Mouse (Mus musculus) embryonic facial prominence, embryonic 13.5 days (tissue): ENCODE results near the gene Cxcl17. TPM values are rescaled to one million over a fixed set of nuclear protein-coding genes. Genes with fewer than 3 reads are reported as not detected.
"Not testable (repeated sequence)": the region's sequence is repeated elsewhere in the genome, so short reads cannot be mapped to it uniquely, and the experiment has no call there.

Source experiments
- ATAC-seq: fragments of 200-750 bp; cut with Nextera tagmentation; 2 replicates; pipeline ENCODE4 v1.8.0; 2017; ENCODE audit warnings: low read depth; ENCODE audit not compliant: insufficient number of reproducible peaks, insufficient read depth, low FRiP score, low TSS enrichment
- H3K27ac ChIP-seq: fragments of 300-500 bp; sonication (generic); 2 replicates; pipeline ENCODE4 v1.5.1; 2015; ENCODE audit warnings: moderate library complexity, mild to moderate bottlenecking, inconsistent platforms
- H3K27me3 ChIP-seq: fragments of 300-500 bp; sonication (generic); 2 replicates; pipeline ENCODE4 v1.6.1; 2015; ENCODE audit warnings: mild to moderate bottlenecking, inconsistent platforms
- H3K36me3 ChIP-seq: fragments of 300-500 bp; sonication (generic); 2 replicates; pipeline ENCODE4 v1.6.1; 2015; ENCODE audit warnings: mild to moderate bottlenecking, inconsistent platforms
- H3K4me1 ChIP-seq: fragments of 300-500 bp; sonication (generic); 2 replicates; pipeline ENCODE4 v1.6.1; 2015; ENCODE audit warnings: inconsistent platforms
- H3K4me2 ChIP-seq: fragments of 300-500 bp; sonication (generic); 2 replicates; pipeline ENCODE4 v1.6.1; 2015; ENCODE audit warnings: moderate library complexity, mild to moderate bottlenecking, inconsistent platforms
- H3K4me3 ChIP-seq: fragments of 300-500 bp; sonication (generic); 2 replicates; pipeline ENCODE4 v1.5.1; 2015; ENCODE audit warnings: mild to moderate bottlenecking, inconsistent platforms
- H3K9ac ChIP-seq: fragments of 300-500 bp; sonication (generic); 2 replicates; pipeline ENCODE4 v1.6.1; 2015; ENCODE audit warnings: mild to moderate bottlenecking, inconsistent platforms
- H3K9me3 ChIP-seq: fragments of 300-500 bp; sonication (generic); 2 replicates; pipeline ENCODE4 v1.6.1; 2016; ENCODE audit warnings: inconsistent platforms
- WGBS: fragments of 180-500 bp; shearing (Covaris S2); methylation state at CpG from one replicate; pipeline ENCODE4 v1.1.7; 2015; ENCODE audit warnings: mixed read lengths; 5-methylcytosine and 5-hydroxymethylcytosine counted together
- polyA plus RNA-seq: library from polyadenylated mRNA; unstranded; fragments of >200 nt; fragmentation: Nextera tagmentation; extraction: Ambion mirVana; gene quantifications from 2 replicates; pipeline ENCODE4 v1.2.1, GENCODE M21; 2015

Gene Cxcl17
- 0.85 TPM in 1 of 2 replicates, not detected in the other for polyA plus RNA-seq

- H3K36me3 ChIP-seq: no peaks in the 10 kb centered on the region
- no peaks in the 10 kb centered on the region for H3K9me3 ChIP-seq
- no peak within 1 kb of the TSS for H3K27ac ChIP-seq
- no peak within 1 kb of the TSS for H3K9ac ChIP-seq
- H3K4me3 ChIP-seq: no peak within 1 kb of the TSS
- H3K4me1 ChIP-seq: no peaks in the 10 kb centered on the region
- no peak for ATAC-seq
- H3K27me3 ChIP-seq: no peaks in the 10 kb centered on the region
- no peak within 1 kb of the TSS for H3K4me2 ChIP-seq
- 44% methylated on average over 7 of the region's 7 CpGs for WGBS
Measured at GRCm38 (mm10) chr7:25412833-25413441, at the start of gene Cxcl17. Gene Cxcl17, minus strand, starts transcription at chr7:25412886.

GRCm38 (mm10) chr7:25462033-25462337 is 49.3 kb upstream of the Cxcl17 start:
- not testable (repeated sequence) for H3K4me1 ChIP-seq, ATAC-seq, H3K9ac ChIP-seq, H3K27ac ChIP-seq, H3K9me3 ChIP-seq, H3K36me3 ChIP-seq, H3K27me3 ChIP-seq, H3K4me2 ChIP-seq, H3K4me3 ChIP-seq
- no CpG with 5 or more reads among the region's 1 CpGs for WGBS

GRCm38 (mm10) chr7:25461336-25462032 is 48.8 kb upstream of the Cxcl17 start:
- H3K4me1 ChIP-seq, H3K36me3 ChIP-seq, H3K27ac ChIP-seq, H3K9me3 ChIP-seq, H3K9ac ChIP-seq, H3K4me2 ChIP-seq, H3K27me3 ChIP-seq, H3K4me3 ChIP-seq: not testable (repeated sequence)
- WGBS: 44% methylated on average over 4 of the region's 5 CpGs
- 0 out of 2 replicates have a peak, but pooled peaks have one; percentile 37 for ATAC-seq

GRCm38 (mm10) chr7:25452103-25452502 is 39.4 kb upstream of the Cxcl17 start:
- Histone ChIP-seq H3K27ac (no peak overlapping the region), H3K4me1 (no peaks in the 10 kb centered on the region), H3K4me2 (no peak overlapping the region), H3K9me3 (no peaks in the 10 kb centered on the region), H3K4me3 (no peak overlapping the region), H3K36me3 (no peaks in the 10 kb centered on the region), H3K27me3 (no peaks in the 10 kb centered on the region), H3K9ac (no peak overlapping the region)
- 84% methylated on average over 3 of the region's 3 CpGs for WGBS
- no peak for ATAC-seq

GRCm38 (mm10) chr7:25449913-25450890 is 37.5 kb upstream of the Cxcl17 start:
- Histone ChIP-seq H3K9me3 (no peaks in the 10 kb centered on the region), H3K36me3 (no peaks in the 10 kb centered on the region), H3K27ac (no peak overlapping the region), H3K4me2 (no peak overlapping the region), H3K9ac (no peak overlapping the region), H3K27me3 (no peaks in the 10 kb centered on the region), H3K4me3 (no peak overlapping the region), H3K4me1 (no peaks in the 10 kb centered on the region)
- ATAC-seq: no peak
- WGBS: 61% methylated on average over 9 of the region's 9 CpGs

GRCm38 (mm10) chr7:25440816-25441153 is 28.1 kb upstream of the Cxcl17 start:
- Histone ChIP-seq H3K27me3 (no peaks in the 10 kb centered on the region), H3K4me2 (no peak overlapping the region), H3K27ac (no peak overlapping the region), H3K9ac (no peak overlapping the region), H3K4me1 (no peaks in the 10 kb centered on the region), H3K9me3 (no peaks in the 10 kb centered on the region), H3K4me3 (no peak overlapping the region), H3K36me3 (no peaks in the 10 kb centered on the region)
- WGBS: 87% methylated on average over 6 of the region's 6 CpGs
- no peak for ATAC-seq

- Histone ChIP-seq H3K9me3 (no peaks in the 10 kb centered on the region), H3K4me2 (no peak overlapping the region), H3K9ac (no peak overlapping the region), H3K4me1 (no peaks in the 10 kb centered on the region), H3K27ac (no peak overlapping the region), H3K4me3 (no peak overlapping the region), H3K36me3 (no peaks in the 10 kb centered on the region), H3K27me3 (no peaks in the 10 kb centered on the region)
- WGBS: 85% methylated on average over 9 of the region's 9 CpGs
- no peak for ATAC-seq
Measured at GRCm38 (mm10) chr7:25439978-25440815, 27.5 kb upstream of the Cxcl17 start.

GRCm38 (mm10) chr7:25439124-25439822 is 26.6 kb upstream of the Cxcl17 start:
- 84% methylated on average over 8 of the region's 8 CpGs for WGBS

GRCm38 (mm10) chr7:25436704-25437103 is 24.0 kb upstream of the Cxcl17 start:
- H3K4me1 ChIP-seq: peaks cover 6% of the 10 kb centered on the region
- H3K9ac ChIP-seq: no peak overlapping the region
- no peaks in the 10 kb centered on the region for H3K27me3 ChIP-seq
- no peaks in the 10 kb centered on the region for H3K36me3 ChIP-seq
- no peaks in the 10 kb centered on the region for H3K9me3 ChIP-seq
- H3K4me2 ChIP-seq: no peak overlapping the region
- H3K4me3 ChIP-seq: no peak overlapping the region
- ATAC-seq: no peak
- H3K27ac ChIP-seq: no peak overlapping the region
- 67% methylated on average over 2 of the region's 2 CpGs for WGBS

More at GRCm38 (mm10) chr7:25439124-25439822, 26.6 kb upstream of the Cxcl17 start:
- H3K4me3 ChIP-seq: no peak overlapping the region
- H3K36me3 ChIP-seq: no peaks in the 10 kb centered on the region
- H3K27ac ChIP-seq: no peak overlapping the region
- no peaks in the 10 kb centered on the region for H3K4me1 ChIP-seq
- no peaks in the 10 kb centered on the region for H3K27me3 ChIP-seq
- no peak overlapping the region for H3K4me2 ChIP-seq
- no peak overlapping the region for H3K9ac ChIP-seq
- H3K9me3 ChIP-seq: no peaks in the 10 kb centered on the region
- ATAC-seq: no peak

- H3K9ac ChIP-seq: no peak overlapping the region
- no peak for ATAC-seq
- H3K9me3 ChIP-seq: no peaks in the 10 kb centered on the region
- H3K36me3 ChIP-seq: no peaks in the 10 kb centered on the region
- H3K4me3 ChIP-seq: no peak overlapping the region
- WGBS: 73% methylated on average over 6 of the region's 6 CpGs
- H3K4me1 ChIP-seq: peaks cover 6% of the 10 kb centered on the region
- no peak overlapping the region for H3K27ac ChIP-seq
- H3K27me3 ChIP-seq: no peaks in the 10 kb centered on the region
- no peak overlapping the region for H3K4me2 ChIP-seq
Measured at GRCm38 (mm10) chr7:25436226-25436625, 23.5 kb upstream of the Cxcl17 start.

GRCm38 (mm10) chr7:25435546-25435851 is 22.8 kb upstream of the Cxcl17 start:
- no peaks in the 10 kb centered on the region for H3K36me3 ChIP-seq
- peaks cover 6% of the 10 kb centered on the region for H3K4me1 ChIP-seq
- no peak overlapping the region for H3K4me3 ChIP-seq
- 80% methylated on average over 2 of the region's 2 CpGs for WGBS
- ATAC-seq: no peak
- no peaks in the 10 kb centered on the region for H3K9me3 ChIP-seq
- H3K4me2 ChIP-seq: no peak overlapping the region
- H3K27me3 ChIP-seq: no peaks in the 10 kb centered on the region
- H3K9ac ChIP-seq: no peak overlapping the region
- H3K27ac ChIP-seq: no peak overlapping the region
